Mouse (Mus musculus) kidney, embryonic 14.5 days (tissue): ENCODE measurements around the gene Ngly1. TPM values are rescaled to one million over a fixed set of nuclear protein-coding genes. Genes with fewer than 3 reads are reported as not detected.
A peak's percentile ranks its signal among the peaks of the same experiment; 100 is the strongest.

Experiments used
- ATAC-seq: fragments of 200-750 bp; cut with Nextera tagmentation; 2 replicates; pipeline ENCODE4 v1.8.0; 2017; ENCODE audit warnings: moderate number of reproducible peaks, mild to moderate bottlenecking, moderate TSS enrichment, moderate library complexity; ENCODE audit not compliant: low FRiP score, low TSS enrichment
- H3K27ac ChIP-seq: fragments of 300-500 bp; sonication (generic); 2 replicates; pipeline ENCODE4 v1.5.1; 2014; ENCODE audit warnings: low read depth, mild to moderate bottlenecking, low read length, moderate library complexity, mixed read lengths
- H3K27me3 ChIP-seq: fragments of 300-500 bp; sonication (generic); 2 replicates; pipeline ENCODE4 v1.6.1; 2014; ENCODE audit warnings: mild to moderate bottlenecking, low read length; ENCODE audit not compliant: control insufficient read depth, insufficient read depth
- H3K36me3 ChIP-seq: fragments of 300-500 bp; sonication (generic); 2 replicates; pipeline ENCODE4 v1.6.1; 2014; ENCODE audit warnings: low read length, mixed read lengths; ENCODE audit not compliant: control insufficient read depth, insufficient read depth
- H3K4me1 ChIP-seq: fragments of 300-500 bp; sonication (generic); 2 replicates; pipeline ENCODE4 v1.6.1; 2014; ENCODE audit warnings: low read length, mixed read lengths; ENCODE audit not compliant: control insufficient read depth, insufficient read depth
- H3K4me2 ChIP-seq: fragments of 300-500 bp; sonication (generic); replicated peaks from 2 replicates; pipeline ENCODE4 v1.6.1; 2014; ENCODE audit warnings: low read depth, mild to moderate bottlenecking, low read length
- H3K4me3 ChIP-seq: fragments of 300-500 bp; sonication (generic); 2 replicates; pipeline ENCODE4 v1.5.1; 2014; ENCODE audit warnings: mild to moderate bottlenecking, low read length
- H3K9ac ChIP-seq: fragments of 300-500 bp; sonication (generic); 2 replicates; pipeline ENCODE4 v1.6.1; 2014; ENCODE audit warnings: low read depth, mild to moderate bottlenecking, low read length, moderate library complexity
- H3K9me3 ChIP-seq: fragments of 300-500 bp; sonication (generic); 2 replicates; pipeline ENCODE4 v1.6.1; 2016; ENCODE audit warnings: low read length; ENCODE audit not compliant: control insufficient read depth
- WGBS: fragments of 180-500 bp; shearing (Covaris S2); extraction: QIAGEN DNeasy Blood & Tissue Kit; methylation state at CpG from one replicate; pipeline ENCODE4 v1.1.7; 2014; 5-methylcytosine and 5-hydroxymethylcytosine counted together
- polyA plus RNA-seq: library from polyadenylated mRNA; unstranded; fragments of >200 nt; fragmentation: Nextera tagmentation; extraction: Ambion mirVana; gene quantifications from 2 replicates; pipeline ENCODE4 v1.2.1, GENCODE M21; 2014

The Ngly1 gene
- polyA plus RNA-seq, 1 experiment from 2014 or later = 36.6 TPM

GRCm38 (mm10) chr14:16328531-16328930 is 79.5 kb downstream of the Ngly1 start:
- no peak overlapping the region for H3K9ac ChIP-seq
- WGBS = 13% methylated on average over 2 of the region's 2 CpGs
- H3K4me2 ChIP-seq = no peak overlapping the region
- ATAC-seq = peak; percentile 97
- no peaks in the 10 kb centered on the region for H3K36me3 ChIP-seq
- H3K27me3 ChIP-seq = no peaks in the 10 kb centered on the region
- peak overlapping the region; percentile 80; the same call in 1 of the 2 replicates for H3K27ac ChIP-seq
- H3K4me1 ChIP-seq = no peaks in the 10 kb centered on the region
- no peaks in the 10 kb centered on the region for H3K9me3 ChIP-seq
- no peak overlapping the region for H3K4me3 ChIP-seq

DNA sequence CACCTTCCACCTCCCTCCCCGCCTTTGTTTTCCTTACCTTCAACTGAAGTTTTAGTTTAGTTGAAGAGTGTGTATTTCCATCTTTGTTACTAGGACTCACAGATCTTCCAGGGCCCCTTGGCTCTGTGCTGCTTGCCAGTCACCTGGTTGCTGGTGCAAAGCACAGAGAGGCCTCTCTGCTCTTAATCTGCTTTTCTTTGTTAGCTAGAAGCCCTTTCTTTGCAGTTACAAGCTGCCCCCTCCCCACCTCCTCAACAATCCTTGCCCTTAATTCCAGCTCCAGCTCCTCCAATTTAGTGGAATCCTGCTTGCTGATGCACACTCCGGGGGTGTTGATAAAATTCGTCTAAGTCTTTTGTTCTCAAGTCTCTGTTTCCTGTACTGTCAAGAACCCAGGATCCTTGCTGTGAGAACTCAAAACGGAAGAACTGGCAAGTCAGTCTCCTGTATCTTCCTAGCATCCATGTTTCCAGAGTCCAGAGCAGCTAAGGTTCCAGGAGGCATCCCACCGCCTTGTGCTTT is 79.9 kb downstream of the Ngly1 start:
- Histone ChIP-seq H3K27ac (peak overlapping the region; percentile 80), H3K4me1 (no peaks in the 10 kb centered on the region), H3K27me3 (no peaks in the 10 kb centered on the region), H3K9me3 (no peaks in the 10 kb centered on the region), H3K36me3 (no peaks in the 10 kb centered on the region), H3K4me2 (no peak overlapping the region), H3K4me3 (no peak overlapping the region), H3K9ac (no peak overlapping the region)
- ATAC-seq = no peak; the same call in 1 of the 2 replicates
- 40% methylated on average over 5 of the region's 5 CpGs for WGBS

DNA sequence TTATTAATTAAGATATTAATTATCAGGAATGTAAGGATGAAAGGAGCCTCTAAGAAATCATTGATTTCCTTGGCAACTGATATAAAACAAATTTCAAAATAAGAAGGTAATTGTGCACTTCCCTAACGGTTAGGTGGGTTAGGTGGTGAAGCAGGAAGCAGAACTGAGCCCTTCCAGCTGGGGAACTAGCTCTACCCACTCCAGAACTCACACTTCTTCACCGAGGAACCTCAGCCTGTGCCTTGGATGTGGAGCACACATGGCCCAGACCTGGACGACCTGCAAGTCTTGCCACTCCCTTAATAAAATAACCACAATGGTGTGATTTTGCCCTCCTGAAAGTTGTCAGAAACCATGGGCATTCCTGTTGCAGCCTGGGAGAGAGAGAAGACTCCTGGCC is 80.7 kb downstream of the Ngly1 start:
- Histone ChIP-seq H3K4me1 (no peaks in the 10 kb centered on the region), H3K4me2 (no peak overlapping the region), H3K9ac (no peak overlapping the region), H3K4me3 (no peak overlapping the region), H3K36me3 (no peaks in the 10 kb centered on the region), H3K27ac (peak overlapping the region; percentile 80; the same call in 1 of the 2 replicates), H3K9me3 (no peaks in the 10 kb centered on the region), H3K27me3 (no peaks in the 10 kb centered on the region)
- no peak for ATAC-seq
- 55% methylated on average over 3 of the region's 3 CpGs for WGBS

DNA sequence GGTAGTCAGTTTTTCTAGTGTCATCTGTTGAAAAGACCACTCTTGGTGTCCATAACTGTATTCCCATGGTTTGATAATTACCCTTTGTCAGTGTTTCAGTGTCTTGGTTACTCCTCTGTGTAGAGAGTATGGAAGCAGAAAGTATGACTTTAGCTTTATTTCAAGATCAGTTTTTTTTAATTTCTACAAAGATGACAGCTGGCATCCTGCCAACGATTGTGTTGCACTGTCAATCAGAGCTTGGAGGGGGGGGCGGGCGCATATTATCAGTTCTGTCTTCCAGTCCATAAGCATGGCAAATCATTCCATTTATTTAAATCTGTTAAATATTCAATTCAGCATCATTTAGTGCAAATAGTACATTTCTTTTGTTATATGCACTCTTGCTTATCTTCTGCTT is 85.2 kb downstream of the Ngly1 start:
- H3K9me3 ChIP-seq = no peaks in the 10 kb centered on the region
- ATAC-seq = no peak
- no peaks in the 10 kb centered on the region for H3K27me3 ChIP-seq
- no peak overlapping the region for H3K4me2 ChIP-seq
- H3K9ac ChIP-seq = no peak overlapping the region
- no peaks in the 10 kb centered on the region for H3K36me3 ChIP-seq
- no peaks in the 10 kb centered on the region for H3K4me1 ChIP-seq
- no peak overlapping the region for H3K4me3 ChIP-seq
- no peak overlapping the region for H3K27ac ChIP-seq
- WGBS = 87% methylated on average over 3 of the region's 3 CpGs

- WGBS = 32% methylated on average over 3 of the region's 3 CpGs
- Histone ChIP-seq H3K9ac (no peak overlapping the region), H3K4me1 (no peaks in the 10 kb centered on the region), H3K36me3 (no peaks in the 10 kb centered on the region), H3K27ac (no peak overlapping the region), H3K27me3 (no peaks in the 10 kb centered on the region), H3K9me3 (no peaks in the 10 kb centered on the region), H3K4me3 (no peak overlapping the region), H3K4me2 (no peak overlapping the region)
- no peak for ATAC-seq
Observed at GRCm38 (mm10) chr14:16335835-16336417, 86.8 kb downstream of the Ngly1 start.

DNA sequence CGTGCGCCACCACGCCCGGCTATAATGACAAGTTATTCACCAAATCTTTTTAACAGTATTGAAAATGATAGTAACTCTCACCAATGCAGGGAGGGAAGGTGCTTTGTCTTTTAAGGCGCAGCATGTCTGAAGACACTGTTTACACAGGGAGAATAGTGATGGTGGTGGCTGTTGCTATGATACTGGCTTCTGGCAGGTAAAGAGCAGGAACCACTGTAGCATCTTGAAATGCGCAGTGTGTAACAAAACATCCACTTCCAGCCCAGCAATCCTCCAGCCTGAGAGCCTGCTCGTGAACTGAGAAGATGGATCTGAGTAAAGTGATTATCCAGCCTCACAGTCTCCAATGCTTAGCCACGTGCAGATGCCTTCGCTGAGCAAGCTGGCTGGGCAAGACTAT is 98.4 kb downstream of the Ngly1 start:
- Histone ChIP-seq H3K36me3 (no peaks in the 10 kb centered on the region), H3K27me3 (no peaks in the 10 kb centered on the region), H3K9ac (no peak overlapping the region), H3K4me1 (no peaks in the 10 kb centered on the region), H3K9me3 (no peaks in the 10 kb centered on the region), H3K4me2 (no peak overlapping the region), H3K27ac (no peak overlapping the region), H3K4me3 (no peak overlapping the region)
- 84% methylated on average over 9 of the region's 9 CpGs for WGBS
- no peak for ATAC-seq

DNA sequence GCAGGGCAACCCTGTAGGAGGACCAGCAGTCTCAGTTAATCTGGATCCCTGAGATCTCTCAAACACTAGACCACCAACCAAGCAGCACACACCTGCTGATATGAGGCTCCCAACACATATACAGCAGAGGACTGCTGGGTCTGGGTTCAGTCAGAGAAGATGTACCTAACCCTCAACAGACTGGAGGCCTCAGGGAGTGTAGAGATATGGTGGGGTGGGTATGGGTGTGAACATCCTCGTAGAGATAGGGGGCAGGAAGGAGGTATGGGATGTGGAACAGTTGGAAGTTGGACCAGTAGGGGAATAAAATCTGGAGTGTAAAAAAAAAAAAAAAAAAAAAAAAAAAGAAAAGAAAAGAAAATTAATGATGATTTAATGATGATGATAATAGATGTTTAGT is 110.6 kb downstream of the Ngly1 start:
- no peak for ATAC-seq
- no peak overlapping the region for H3K4me3 ChIP-seq
- no peaks in the 10 kb centered on the region for H3K36me3 ChIP-seq
- H3K4me2 ChIP-seq = no peak overlapping the region
- no peaks in the 10 kb centered on the region for H3K27me3 ChIP-seq
- WGBS = 75% methylated on average over 1 of the region's 1 CpGs
- no peak overlapping the region for H3K27ac ChIP-seq
- no peaks in the 10 kb centered on the region for H3K9me3 ChIP-seq
- no peak overlapping the region for H3K9ac ChIP-seq
- H3K4me1 ChIP-seq = no peaks in the 10 kb centered on the region

Other genes with a start within 250 kb of the Ngly1 start
- gene Oxsm, start 528 bp downstream of the Ngly1 start, polyA plus RNA-seq = 0.64 and 2.3 TPM in 2 replicates
- gene Top2b, start 115.9 kb downstream of the Ngly1 start, polyA plus RNA-seq = 66.7 and 92.5 TPM in 2 replicates